ENCODE assay signal across 25 mouse cellular contexts in the genomic region with DNA sequence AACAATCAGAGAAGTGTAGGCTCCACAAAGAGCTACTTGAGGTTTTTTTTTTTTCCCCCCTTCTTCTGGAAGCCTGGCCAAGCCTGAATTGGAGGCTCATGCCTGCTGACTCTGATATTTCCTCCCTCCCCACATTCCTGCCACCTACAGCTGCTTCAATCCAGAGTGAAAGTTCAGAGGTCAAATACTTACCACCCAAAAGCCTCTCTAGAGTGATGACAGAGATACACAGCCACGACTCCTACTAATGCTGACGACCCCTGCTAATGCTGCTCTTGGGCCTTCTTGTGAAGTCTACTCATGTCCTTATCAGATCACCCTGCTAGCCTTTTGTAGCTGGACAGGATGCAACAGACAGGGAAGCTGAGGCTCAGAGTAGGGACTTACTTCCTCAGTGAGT. TPM values are rescaled to one million over a fixed set of nuclear protein-coding genes. Genes with fewer than 3 reads are reported as not detected.
DNase-seq lines count a peak whose midpoint lies in the region; ATAC-seq and TF ChIP-seq lines count a peak whose summit lies in the region.
"Had no signal": no experiment of that assay in that cellular context is flagged by ENCODE, and none has a peak within 500 bp of the region (broad histone marks: within the 10 kb centered on the region; RNA-seq: fewer than 3 reads in every experiment).

No protein-coding gene starts in this region.

- no peak overlapping the region for H3K9ac ChIP-seq in lung, embryonic 14.5 days
- H3K9ac ChIP-seq in liver, embryonic 12.5 days = no peak overlapping the region
- H3K9ac ChIP-seq: forebrain, embryonic 13.5 days; hindbrain, embryonic 15.5 days; liver, embryonic 14.5 days; stomach, embryonic 15.5 days had no signal

- WGBS in lung, embryonic 14.5 days = 14% methylated on average over 2 of the region's 2 CpGs
- WGBS in liver, embryonic 12.5 days (ENCODE audit: insufficient replicate concordance) = 16% methylated on average over 2 of the region's 2 CpGs

- H3K9me3 ChIP-seq in lung, embryonic 14.5 days (ENCODE audit: low read depth, low read length) = no peaks in the 10 kb centered on the region
- H3K9me3 ChIP-seq in liver, embryonic 12.5 days (replicated peaks) = no peaks in the 10 kb centered on the region
- H3K9me3 ChIP-seq: forebrain, embryonic 13.5 days; hindbrain, embryonic 15.5 days; stomach, embryonic 15.5 days had no signal

- H3K36me3 ChIP-seq in lung, embryonic 14.5 days (ENCODE audit: insufficient read depth) = no peaks in the 10 kb centered on the region
- no peaks in the 10 kb centered on the region for H3K36me3 ChIP-seq in liver, embryonic 12.5 days
- H3K36me3 ChIP-seq: hindbrain, embryonic 15.5 days; stomach, embryonic 15.5 days had no signal

- H3K27me3 ChIP-seq in lung, embryonic 14.5 days (ENCODE audit: insufficient read depth, low read length) = no peaks in the 10 kb centered on the region
- no peaks in the 10 kb centered on the region for H3K27me3 ChIP-seq in liver, embryonic 12.5 days (replicated peaks)
- H3K27me3 ChIP-seq: forebrain, embryonic 13.5 days; hindbrain, embryonic 15.5 days; stomach, embryonic 15.5 days had no signal

- no peak overlapping the region for H3K4me2 ChIP-seq in lung, embryonic 14.5 days
- no peak overlapping the region for H3K4me2 ChIP-seq in liver, embryonic 12.5 days
- H3K4me2 ChIP-seq: forebrain, embryonic 13.5 days; hindbrain, embryonic 15.5 days; stomach, embryonic 15.5 days had no signal

- DNase-seq in heart, adult 11 months = peak; percentile 41
- DNase-seq in heart, postnatal 14 days = no peak
- peak; percentile 46 for DNase-seq in lung, embryonic 14.5 days
- DNase-seq in lung, adult 18-20 months = no peak
- DNase-seq in 3T3-L1 (ENCODE audit: low read depth, low spot score) = peak; percentile 13
- DNase-seq in Muller cell, postnatal 12 days (ENCODE audit: inconsistent ontology term) = peak; percentile 47
- DNase-seq: adrenal gland, postnatal 14 days; cerebellum, adult 2 months; cerebellum, postnatal 25 days; gastrocnemius, postnatal 10 days; heart, adult 18-20 months; heart, postnatal 36 days; kidney, adult 2 months; layer of hippocampus, adult 9-11 months; lung, postnatal 36 days; thymus, postnatal 25 days had no signal

- TF ChIP-seq CTCF in lung, embryonic 14.5 days (IDR thresholded peaks at IDR 0.05; ENCODE audit: low read depth) = no peak

- no peak overlapping the region for H3K4me3 ChIP-seq in lung, embryonic 14.5 days (ENCODE audit: low read depth, low read length)
- no peak overlapping the region for H3K4me3 ChIP-seq in liver, embryonic 12.5 days
- H3K4me3 ChIP-seq: forebrain, embryonic 13.5 days; hindbrain, embryonic 15.5 days; left cerebral cortex, adult 2 months; stomach, embryonic 15.5 days had no signal

- intact Hi-C loops in heart, postnatal 14 days (cut with DNase I) = no loop called here

- no peak overlapping the region for H3K27ac ChIP-seq in lung, embryonic 14.5 days (ENCODE audit: low read depth)
- no peak overlapping the region for H3K27ac ChIP-seq in liver, embryonic 12.5 days
- H3K27ac ChIP-seq: forebrain, embryonic 13.5 days; hindbrain, embryonic 15.5 days; kidney, postnatal 0 days; left cerebral cortex, adult 2 months; liver, embryonic 14.5 days; stomach, embryonic 15.5 days had no signal

- ATAC-seq in lung, embryonic 14.5 days (ENCODE audit: insufficient read depth) = no peak
- ATAC-seq in liver, embryonic 12.5 days = no peak
- ATAC-seq: forebrain, embryonic 13.5 days had no signal

- H3K4me1 ChIP-seq in lung, embryonic 14.5 days (ENCODE audit: insufficient read depth) = 0 out of 2 replicates have a peak, but pooled peaks cover 7% of the 10 kb centered on the region
- no peaks in the 10 kb centered on the region for H3K4me1 ChIP-seq in liver, embryonic 12.5 days
- H3K4me1 ChIP-seq: forebrain, embryonic 13.5 days; stomach, embryonic 15.5 days had no signal

RNA-seq across cellular contexts. Expression of a gene that starts 29.2 kb away (rescaled TPM):
- total RNA-seq in heart, postnatal 14 days (2021) = 10 to 100 TPM; 40.9 to 42.7 TPM
- polyA plus RNA-seq in lung, embryonic 14.5 days (2014; fragmentation: Nextera tagmentation; extraction: Ambion mirVana) = 16.1 and 28.3 TPM in 2 replicates
- polyA plus RNA-seq in liver, embryonic 12.5 days (2016; fragmentation: Nextera tagmentation; extraction: Ambion mirVana) = 6.6 and 7.3 TPM in 2 replicates
- total RNA-seq: monocyte, adult 5-6 weeks had no signal

RNA-seq across cellular contexts. Expression of a gene that starts 52.4 kb away (rescaled TPM):
- total RNA-seq in heart, postnatal 14 days (2021) = 1 to 10 TPM in 1 of 2 experiments, under 1 TPM in 1; 1.00 to 1.6 TPM
- polyA plus RNA-seq in lung, embryonic 14.5 days (2014; fragmentation: Nextera tagmentation; extraction: Ambion mirVana) = 1.3 and 1.8 TPM in 2 replicates
- 0.05 and 0.25 TPM in 2 replicates for polyA plus RNA-seq in liver, embryonic 12.5 days (2016; fragmentation: Nextera tagmentation; extraction: Ambion mirVana)
- total RNA-seq: monocyte, adult 5-6 weeks; neutrophil, adult 5-6 weeks had no signal

Comparison
In these comparisons a context has a peak if more than half of its experiments do, and no peak if none do; other contexts are left out.
1. DNase-seq: peak in heart, adult 11 months (single experiment), lung, embryonic 14.5 days (single experiment), 3T3-L1 (single experiment) and Muller cell, postnatal 12 days (single experiment); none in heart, postnatal 14 days (0 of 2) and lung, adult 18-20 months (0 of 2).